Mouse (Mus musculus) limb, embryonic 12.5 days (tissue): ENCODE results near the gene Fam3c. TPM values are rescaled to one million over a fixed set of nuclear protein-coding genes. Genes with fewer than 3 reads are reported as not detected.
A peak's percentile ranks its signal among the peaks of the same experiment; 100 is the strongest.

Experiments used
- ATAC-seq: fragments of 200-750 bp; cut with Nextera tagmentation; 2 replicates; pipeline ENCODE4 v1.8.0; 2017; ENCODE audit warnings: low read depth, moderate TSS enrichment; ENCODE audit not compliant: insufficient number of reproducible peaks, insufficient read depth, low FRiP score, low TSS enrichment
- H3K27ac ChIP-seq: fragments of 300-500 bp; sonication (generic); 2 replicates; pipeline ENCODE4 v1.5.1; 2016; ENCODE audit warnings: mild to moderate bottlenecking, moderate library complexity
- H3K27me3 ChIP-seq: fragments of 300-500 bp; sonication (generic); 2 replicates; pipeline ENCODE4 v1.6.1; 2016; ENCODE audit warnings: mild to moderate bottlenecking, moderate library complexity
- H3K36me3 ChIP-seq: fragments of 300-500 bp; sonication (generic); 2 replicates; pipeline ENCODE4 v1.6.1; 2016; ENCODE audit warnings: mild to moderate bottlenecking, moderate library complexity
- H3K4me1 ChIP-seq: fragments of 300-500 bp; sonication (generic); replicated peaks from 2 replicates; pipeline ENCODE4 v1.6.1; 2016
- H3K4me2 ChIP-seq: fragments of 300-500 bp; sonication (generic); 2 replicates; pipeline ENCODE4 v1.6.1; 2016; ENCODE audit warnings: mild to moderate bottlenecking, moderate library complexity
- H3K4me3 ChIP-seq: fragments of 300-500 bp; sonication (generic); replicated peaks from 2 replicates; pipeline ENCODE4 v1.5.1; 2016; ENCODE audit warnings: mild to moderate bottlenecking
- H3K9ac ChIP-seq: fragments of 300-500 bp; sonication (generic); replicated peaks from 2 replicates; pipeline ENCODE4 v1.6.1; 2016; ENCODE audit warnings: mild to moderate bottlenecking, moderate library complexity
- H3K9me3 ChIP-seq: fragments of 300-500 bp; sonication (generic); 2 replicates; pipeline ENCODE4 v1.6.1; 2016; ENCODE audit warnings: mild to moderate bottlenecking, moderate library complexity
- WGBS: fragments of 180-500 bp; shearing (Covaris S2); methylation state at CpG from one replicate; pipeline ENCODE4 v1.1.7; 2016; 5-methylcytosine and 5-hydroxymethylcytosine counted together
- polyA plus RNA-seq: library from polyadenylated mRNA; unstranded; fragments of >200 nt; fragmentation: Nextera tagmentation; extraction: Ambion mirVana; gene quantifications from 2 replicates; pipeline ENCODE4 v1.2.1, GENCODE M21; 2016

The Fam3c gene
- polyA plus RNA-seq, 1 experiment from 2014 or later, result 41.8 TPM

DNA sequence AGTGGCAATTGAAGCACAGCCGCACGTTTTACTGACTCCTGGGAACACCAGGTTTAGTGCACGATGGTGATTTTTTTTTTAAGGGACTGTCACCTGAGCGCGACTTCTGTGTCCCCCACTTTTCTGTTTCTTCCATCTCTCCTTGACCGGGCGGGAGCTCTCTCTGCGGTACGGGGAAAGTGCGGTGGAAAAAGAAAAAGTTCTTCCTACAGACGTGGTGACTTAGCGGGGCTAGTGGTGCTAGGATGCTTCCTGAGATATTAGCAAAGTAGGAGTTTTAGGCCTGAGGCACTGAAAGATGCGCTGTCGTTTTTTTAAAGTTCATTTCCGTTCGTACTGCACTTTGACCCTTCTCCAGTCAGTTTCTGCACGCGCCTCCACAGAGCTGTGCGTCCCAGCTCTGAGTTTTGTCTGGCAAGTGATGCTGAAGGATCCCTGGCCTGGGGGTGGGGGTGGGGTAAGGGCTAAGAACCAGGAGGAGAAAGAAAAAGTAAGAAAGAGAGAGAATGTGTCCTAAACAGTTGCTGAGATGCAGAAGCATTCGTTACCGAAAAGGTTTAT lies 66.5 kb downstream of the Fam3c start:
- Histone ChIP-seq H3K9me3 (no peaks in the 10 kb centered on the region), H3K9ac (peak overlapping the region; percentile 35; the same call in 1 of the 2 replicates), H3K4me2 (peak overlapping the region; percentile 77), H3K4me3 (peak overlapping the region; percentile 45), H3K4me1 (peaks cover 17% of the 10 kb centered on the region), H3K27ac (no peak overlapping the region), H3K36me3 (no peaks in the 10 kb centered on the region), H3K27me3 (peaks cover 45% of the 10 kb centered on the region)
- no peak for ATAC-seq
- WGBS, result 1% methylated on average over 21 of the region's 21 CpGs

GRCm38 (mm10) chr6:22288737-22289460 lies 67.1 kb downstream of the Fam3c start:
- Histone ChIP-seq H3K4me1 (peaks cover 17% of the 10 kb centered on the region), H3K4me2 (peak overlapping the region; percentile 77), H3K9me3 (no peaks in the 10 kb centered on the region), H3K4me3 (peak overlapping the region; percentile 45), H3K27ac (no peak overlapping the region), H3K27me3 (peaks cover 45% of the 10 kb centered on the region), H3K36me3 (no peaks in the 10 kb centered on the region), H3K9ac (peak overlapping the region; percentile 35)
- WGBS, result 1% methylated on average over 38 of the region's 38 CpGs
- ATAC-seq, result peak; percentile 72

- H3K27me3 ChIP-seq, result peaks cover 47% of the 10 kb centered on the region
- under 1% methylated on average over 20 of the region's 20 CpGs for WGBS
- H3K9me3 ChIP-seq, result no peaks in the 10 kb centered on the region
- ATAC-seq, result peak; percentile 63
- peak within 1 kb of the TSS; percentile 35 for H3K9ac ChIP-seq
- H3K4me2 ChIP-seq, result peak within 1 kb of the TSS; percentile 77
- H3K36me3 ChIP-seq, result no peaks in the 10 kb centered on the region
- no peak within 1 kb of the TSS for H3K27ac ChIP-seq
- peaks cover 17% of the 10 kb centered on the region for H3K4me1 ChIP-seq
- peak within 1 kb of the TSS; percentile 45 for H3K4me3 ChIP-seq
Observed at GRCm38 (mm10) chr6:22288004-22288736, 67.9 kb downstream of the Fam3c start, which contains the start of gene Wnt16. TSS of gene Wnt16 (plus strand) at chr6:22288227.

- no peak for ATAC-seq
- Histone ChIP-seq H3K27me3 (peaks cover 24% of the 10 kb centered on the region), H3K36me3 (no peaks in the 10 kb centered on the region)
Observed at GRCm38 (mm10) chr6:22282405-22282804, 73.6 kb downstream of the Fam3c start.

GRCm38 (mm10) chr6:22280217-22280861 lies 75.7 kb downstream of the Fam3c start:
- peak; percentile 66 for ATAC-seq
- 16% methylated on average over 14 of the region's 14 CpGs for WGBS
- H3K27me3 ChIP-seq, result peaks cover 7% of the 10 kb centered on the region; the same call in 1 of the 2 replicates
- H3K4me2 ChIP-seq, result peak overlapping the region; percentile 46
- no peak overlapping the region for H3K4me3 ChIP-seq
- no peak overlapping the region for H3K9ac ChIP-seq
- H3K9me3 ChIP-seq, result no peaks in the 10 kb centered on the region
- H3K36me3 ChIP-seq, result no peaks in the 10 kb centered on the region
- peak overlapping the region; percentile 79 for H3K27ac ChIP-seq
- H3K4me1 ChIP-seq, result peaks cover 37% of the 10 kb centered on the region

More at GRCm38 (mm10) chr6:22282405-22282804, 73.6 kb downstream of the Fam3c start:
- no peak overlapping the region for H3K9ac ChIP-seq
- H3K27ac ChIP-seq, result no peak overlapping the region
- H3K9me3 ChIP-seq, result no peaks in the 10 kb centered on the region
- no peak overlapping the region for H3K4me3 ChIP-seq
- H3K4me2 ChIP-seq, result no peak overlapping the region
- H3K4me1 ChIP-seq, result peaks cover 37% of the 10 kb centered on the region
- 88% methylated on average over 4 of the region's 4 CpGs for WGBS

DNA sequence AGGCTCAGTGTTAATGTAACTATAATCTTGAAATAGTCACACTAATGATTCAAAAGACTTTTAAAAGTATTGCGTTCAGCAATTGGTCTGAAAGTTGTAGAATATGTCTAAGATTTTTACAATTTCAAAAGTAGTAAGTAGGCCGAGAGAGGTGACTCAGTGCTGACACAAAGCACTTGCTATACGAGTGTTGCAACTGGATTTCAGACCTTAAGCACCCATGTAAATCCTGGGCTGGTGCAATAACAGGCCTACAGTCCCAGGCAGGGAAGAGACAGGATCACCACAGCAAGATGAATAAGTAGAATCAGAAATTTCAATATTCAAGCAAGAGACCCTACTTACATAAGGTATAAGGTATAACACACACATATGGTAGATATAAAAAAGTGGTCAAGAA lies 78.1 kb downstream of the Fam3c start:
- no peaks in the 10 kb centered on the region for H3K9me3 ChIP-seq
- peaks cover 3% of the 10 kb centered on the region; the same call in 1 of the 2 replicates for H3K27me3 ChIP-seq
- H3K27ac ChIP-seq, result no peak overlapping the region
- H3K4me3 ChIP-seq, result no peak overlapping the region
- H3K9ac ChIP-seq, result no peak overlapping the region
- WGBS, result 92% methylated on average over 3 of the region's 3 CpGs
- H3K4me2 ChIP-seq, result no peak overlapping the region
- H3K36me3 ChIP-seq, result no peaks in the 10 kb centered on the region
- no peak for ATAC-seq
- H3K4me1 ChIP-seq, result peaks cover 34% of the 10 kb centered on the region

DNA sequence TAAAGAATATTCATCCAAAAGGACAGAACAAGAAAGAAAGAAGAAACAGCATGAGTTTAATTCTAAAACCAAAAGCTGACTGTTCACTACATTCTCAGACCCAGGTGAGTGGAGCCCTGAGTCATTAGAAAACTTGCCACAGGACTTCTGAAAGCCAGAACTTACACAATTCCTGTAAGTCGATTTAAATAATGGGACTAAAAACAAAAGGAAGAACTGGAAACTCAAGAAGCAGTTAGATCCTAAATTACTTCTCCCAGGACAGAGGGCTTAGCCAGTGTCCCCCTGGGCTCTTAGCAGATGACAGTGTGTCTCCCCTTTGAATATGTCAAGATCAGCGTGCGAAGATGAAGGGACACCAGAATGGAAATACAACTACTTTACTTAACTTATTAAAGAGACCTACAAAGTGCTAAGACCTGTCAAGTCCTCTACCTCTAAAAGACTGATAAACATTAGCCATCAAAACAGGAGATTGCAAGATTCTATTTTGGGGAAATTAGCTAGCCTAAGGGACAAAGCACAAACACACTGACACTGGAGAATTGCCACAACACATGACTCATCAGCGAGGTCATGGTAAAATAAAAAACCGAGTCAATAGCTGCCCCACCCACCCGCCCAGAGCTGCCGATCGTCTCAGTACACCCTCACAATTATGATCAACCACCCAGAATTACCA lies 86.1 kb downstream of the Fam3c start:
- no peak for ATAC-seq
- no peaks in the 10 kb centered on the region; the same call in 1 of the 2 replicates for H3K4me1 ChIP-seq
- H3K27ac ChIP-seq, result no peak overlapping the region
- no peak overlapping the region for H3K4me2 ChIP-seq
- no peak overlapping the region for H3K9ac ChIP-seq
- no peaks in the 10 kb centered on the region for H3K36me3 ChIP-seq
- 79% methylated on average over 8 of the region's 8 CpGs for WGBS
- no peaks in the 10 kb centered on the region for H3K27me3 ChIP-seq
- H3K9me3 ChIP-seq, result no peaks in the 10 kb centered on the region
- H3K4me3 ChIP-seq, result no peak overlapping the region

DNA sequence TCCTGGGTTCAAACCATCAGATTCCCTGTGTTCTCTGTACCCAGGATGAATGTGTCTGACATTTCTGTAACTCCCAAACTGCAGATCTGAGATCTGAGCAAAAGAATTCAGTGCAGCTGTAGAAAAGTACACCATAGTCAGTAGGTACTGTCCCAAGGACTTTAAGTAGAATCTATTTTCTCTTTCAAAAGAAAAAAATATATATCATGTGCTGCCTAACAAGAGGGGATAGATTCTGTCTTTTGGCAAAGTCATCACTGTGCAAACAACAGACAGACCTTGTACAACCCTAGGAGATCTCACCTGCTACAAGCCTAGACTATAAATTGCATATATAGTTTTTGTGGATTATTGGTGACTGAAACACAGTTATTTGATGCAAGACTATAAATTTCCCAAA lies 87.4 kb downstream of the Fam3c start:
- Histone ChIP-seq H3K4me1 (no peaks in the 10 kb centered on the region; the same call in 1 of the 2 replicates), H3K27me3 (no peaks in the 10 kb centered on the region), H3K9me3 (no peaks in the 10 kb centered on the region), H3K27ac (no peak overlapping the region), H3K9ac (no peak overlapping the region), H3K4me3 (no peak overlapping the region), H3K36me3 (no peaks in the 10 kb centered on the region), H3K4me2 (no peak overlapping the region)
- no peak for ATAC-seq

DNA sequence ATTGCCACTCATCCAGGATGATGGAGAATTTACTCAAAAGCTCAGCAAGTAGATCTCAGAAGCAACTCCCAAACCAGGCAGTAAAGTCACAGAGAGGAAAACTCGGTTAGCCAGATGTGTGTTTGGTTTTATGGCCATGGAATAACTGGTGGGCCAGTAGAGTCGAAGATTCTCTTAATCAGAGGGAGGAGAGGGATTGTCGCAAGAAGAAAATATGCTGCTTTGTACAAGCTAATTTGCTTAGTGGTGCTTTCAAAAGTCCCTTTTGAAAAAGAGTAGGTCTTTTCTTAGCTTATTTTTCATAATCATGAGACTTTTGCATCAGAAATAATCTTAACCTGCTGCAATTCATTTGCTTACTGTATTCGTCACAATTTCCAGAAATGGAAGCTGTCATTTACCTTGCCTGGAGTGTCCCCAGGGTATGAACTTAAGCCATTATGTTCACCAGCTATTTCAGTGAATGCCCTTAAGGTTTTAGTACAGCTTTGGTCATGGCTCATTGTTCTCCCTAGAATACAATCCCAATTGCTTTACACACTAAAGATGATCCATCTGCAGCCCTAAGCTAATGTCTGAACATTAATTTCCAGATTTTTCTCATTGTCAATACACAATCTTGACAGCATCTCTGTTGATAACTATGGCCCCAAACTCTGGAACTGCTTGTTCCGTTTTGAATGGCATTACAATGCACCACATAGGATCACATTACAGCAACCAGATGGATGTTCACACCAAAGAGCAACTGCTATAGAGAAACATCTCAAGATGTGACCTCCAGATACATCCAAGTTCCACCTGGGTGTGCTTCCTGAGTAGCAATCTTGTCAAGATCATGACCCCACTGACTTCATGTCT lies 88.0 kb downstream of the Fam3c start:
- no peak overlapping the region for H3K4me2 ChIP-seq
- H3K27me3 ChIP-seq, result no peaks in the 10 kb centered on the region
- H3K36me3 ChIP-seq, result no peaks in the 10 kb centered on the region
- H3K4me1 ChIP-seq, result no peaks in the 10 kb centered on the region; the same call in 1 of the 2 replicates
- no peak overlapping the region for H3K9ac ChIP-seq
- 64% methylated on average over 5 of the region's 5 CpGs for WGBS
- no peak overlapping the region for H3K27ac ChIP-seq
- H3K4me3 ChIP-seq, result no peak overlapping the region
- no peaks in the 10 kb centered on the region for H3K9me3 ChIP-seq
- ATAC-seq, result no peak

- Histone ChIP-seq H3K4me2 (no peak overlapping the region), H3K4me1 (no peaks in the 10 kb centered on the region; the same call in 1 of the 2 replicates), H3K9me3 (no peaks in the 10 kb centered on the region), H3K27ac (no peak overlapping the region), H3K27me3 (no peaks in the 10 kb centered on the region), H3K36me3 (no peaks in the 10 kb centered on the region), H3K9ac (no peak overlapping the region), H3K4me3 (no peak overlapping the region)
- 78% methylated on average over 4 of the region's 4 CpGs for WGBS
- no peak for ATAC-seq
Observed at GRCm38 (mm10) chr6:22266018-22266417, 90.0 kb downstream of the Fam3c start.
